Mouse (Mus musculus) forebrain, embryonic 14.5 days (tissue): ENCODE results near the gene Zfp652. TPM values are rescaled to one million over a fixed set of nuclear protein-coding genes. Genes with fewer than 3 reads are reported as not detected.

ENCODE experiments used
- ATAC-seq: fragments of 200-750 bp; cut with Nextera tagmentation; 2 replicates; pipeline ENCODE4 v1.8.0; 2017; ENCODE audit warnings: mild to moderate bottlenecking, moderate library complexity
- DNase-seq: peaks from one replicate; pipeline ENCODE4 v3.0.0-alpha.2; 2015; ENCODE audit warnings: low spot score
- H3K27ac ChIP-seq: fragments of 300-500 bp; sonication (generic); 2 replicates; pipeline ENCODE4 v1.5.1; 2014; ENCODE audit warnings: low read depth, mild to moderate bottlenecking, control low read depth, low read length, moderate library complexity
- H3K27me3 ChIP-seq: fragments of 300-500 bp; sonication (generic); replicated peaks from 2 replicates; pipeline ENCODE4 v1.6.1; 2014; ENCODE audit warnings: low read length, control low read depth, mixed read lengths; ENCODE audit not compliant: control insufficient read depth, insufficient read depth
- H3K36me3 ChIP-seq: fragments of 300-500 bp; sonication (generic); 2 replicates; pipeline ENCODE4 v1.6.1; 2014; ENCODE audit warnings: low read length, control low read depth; ENCODE audit not compliant: control insufficient read depth, insufficient read depth
- H3K4me1 ChIP-seq: fragments of 300-500 bp; sonication (generic); 2 replicates; pipeline ENCODE4 v1.6.1; 2014; ENCODE audit warnings: antibody characterized with exemption, low read length, control low read depth; ENCODE audit not compliant: control insufficient read depth, insufficient read depth
- H3K4me2 ChIP-seq: fragments of 300-500 bp; sonication (generic); 2 replicates; pipeline ENCODE4 v1.6.1; 2014; ENCODE audit warnings: mild to moderate bottlenecking, control low read depth, low read length
- H3K4me3 ChIP-seq: fragments of 300-500 bp; sonication (generic); 2 replicates; pipeline ENCODE4 v1.5.1; 2014; ENCODE audit warnings: low read depth, low read length, control low read depth
- H3K9ac ChIP-seq: fragments of 300-500 bp; sonication (generic); 2 replicates; pipeline ENCODE4 v1.6.1; 2014; ENCODE audit warnings: mild to moderate bottlenecking, low read length, control low read depth, moderate library complexity
- H3K9me3 ChIP-seq: fragments of 300-500 bp; sonication (generic); replicated peaks from 2 replicates; pipeline ENCODE4 v1.6.1; 2016; ENCODE audit warnings: low read length, control low read depth, mixed read lengths; ENCODE audit not compliant: control insufficient read depth
- WGBS: fragments of 180-500 bp; shearing (Covaris S2); extraction: QIAGEN DNeasy Blood & Tissue Kit; methylation state at CpG from one replicate; pipeline ENCODE4 v1.1.7; 2014; 5-methylcytosine and 5-hydroxymethylcytosine counted together
- polyA plus RNA-seq: library from polyadenylated mRNA; unstranded; fragments of >200 nt; fragmentation: Nextera tagmentation; extraction: Ambion mirVana; gene quantifications from 2 replicates; pipeline ENCODE4 v1.2.1, GENCODE M21; 2014

Zfp652 gene
- polyA plus RNA-seq, 1 experiment from 2014 or later: 11.7 TPM

GRCm38 (mm10) chr11:95794201-95794600 lies 81.7 kb downstream of the Zfp652 start:
- DNase-seq: no peak
- Histone ChIP-seq H3K4me1 (peaks cover 4% of the 10 kb centered on the region; the same call in 1 of the 2 replicates), H3K27ac (no peak overlapping the region), H3K4me2 (no peak overlapping the region), H3K9ac (no peak overlapping the region), H3K4me3 (no peak overlapping the region), H3K27me3 (peaks cover 8% of the 10 kb centered on the region; the same call in 1 of the 2 replicates), H3K9me3 (no peaks in the 10 kb centered on the region), H3K36me3 (no peaks in the 10 kb centered on the region)
- WGBS: 83% methylated on average over 5 of the region's 5 CpGs
- no peak for ATAC-seq

- WGBS: 76% methylated on average over 5 of the region's 5 CpGs
Observed at GRCm38 (mm10) chr11:95795582-95795981, 83.1 kb downstream of the Zfp652 start.

GRCm38 (mm10) chr11:95805010-95805409 lies 92.5 kb downstream of the Zfp652 start:
- no peak overlapping the region for H3K4me3 ChIP-seq
- H3K4me1 ChIP-seq: no peaks in the 10 kb centered on the region
- no peaks in the 10 kb centered on the region for H3K27me3 ChIP-seq
- WGBS: 78% methylated on average over 5 of the region's 5 CpGs
- ATAC-seq: no peak
- no peaks in the 10 kb centered on the region for H3K9me3 ChIP-seq
- H3K27ac ChIP-seq: no peak overlapping the region
- no peak for DNase-seq
- H3K4me2 ChIP-seq: no peak overlapping the region
- no peak overlapping the region for H3K9ac ChIP-seq
- no peaks in the 10 kb centered on the region for H3K36me3 ChIP-seq

More at GRCm38 (mm10) chr11:95795582-95795981, 83.1 kb downstream of the Zfp652 start:
- Histone ChIP-seq H3K36me3 (no peaks in the 10 kb centered on the region), H3K4me1 (peaks cover 4% of the 10 kb centered on the region; the same call in 1 of the 2 replicates), H3K4me2 (no peak overlapping the region), H3K4me3 (no peak overlapping the region), H3K27ac (no peak overlapping the region), H3K27me3 (peaks cover 8% of the 10 kb centered on the region; the same call in 1 of the 2 replicates), H3K9me3 (no peaks in the 10 kb centered on the region), H3K9ac (no peak overlapping the region)
- ATAC-seq (no peak), DNase-seq (no peak)

- ATAC-seq: no peak
- H3K4me1 ChIP-seq: no peaks in the 10 kb centered on the region
- H3K4me3 ChIP-seq: no peak overlapping the region
- H3K9ac ChIP-seq: no peak overlapping the region
- no peaks in the 10 kb centered on the region for H3K27me3 ChIP-seq
- no peak overlapping the region for H3K27ac ChIP-seq
- WGBS: 69% methylated on average over 3 of the region's 3 CpGs
- no peaks in the 10 kb centered on the region for H3K36me3 ChIP-seq
- DNase-seq: no peak
- no peaks in the 10 kb centered on the region for H3K9me3 ChIP-seq
- H3K4me2 ChIP-seq: no peak overlapping the region
Observed at GRCm38 (mm10) chr11:95805527-95805926, 93.1 kb downstream of the Zfp652 start.

- ATAC-seq (no peak), DNase-seq (no peak)
- Histone ChIP-seq H3K4me1 (no peaks in the 10 kb centered on the region), H3K4me2 (no peak overlapping the region), H3K9ac (no peak overlapping the region), H3K36me3 (no peaks in the 10 kb centered on the region), H3K27me3 (no peaks in the 10 kb centered on the region), H3K27ac (no peak overlapping the region), H3K9me3 (no peaks in the 10 kb centered on the region), H3K4me3 (no peak overlapping the region)
- WGBS: 93% methylated on average over 5 of the region's 5 CpGs
Observed at GRCm38 (mm10) chr11:95807884-95808283, 95.4 kb downstream of the Zfp652 start.

- 83% methylated on average over 5 of the region's 5 CpGs for WGBS
- Histone ChIP-seq H3K4me1 (no peaks in the 10 kb centered on the region), H3K36me3 (no peaks in the 10 kb centered on the region), H3K4me3 (no peak overlapping the region), H3K27me3 (no peaks in the 10 kb centered on the region), H3K4me2 (no peak overlapping the region), H3K9ac (no peak overlapping the region), H3K9me3 (no peaks in the 10 kb centered on the region), H3K27ac (no peak overlapping the region)
- ATAC-seq (no peak), DNase-seq (no peak)
Observed at GRCm38 (mm10) chr11:95808448-95809011, 96.1 kb downstream of the Zfp652 start.

- WGBS: 20% methylated on average over 5 of the region's 5 CpGs
- Histone ChIP-seq H3K4me2 (no peak overlapping the region), H3K27ac (no peak overlapping the region), H3K4me3 (no peak overlapping the region), H3K9me3 (no peaks in the 10 kb centered on the region), H3K9ac (no peak overlapping the region), H3K4me1 (no peaks in the 10 kb centered on the region), H3K27me3 (no peaks in the 10 kb centered on the region), H3K36me3 (no peaks in the 10 kb centered on the region)
- no peak for ATAC-seq
- DNase-seq: no peak
Observed at GRCm38 (mm10) chr11:95809603-95810002, 97.1 kb downstream of the Zfp652 start.

GRCm38 (mm10) chr11:95810828-95811227 lies 98.4 kb downstream of the Zfp652 start:
- Histone ChIP-seq H3K27me3 (no peaks in the 10 kb centered on the region), H3K9ac (no peak overlapping the region), H3K9me3 (no peaks in the 10 kb centered on the region), H3K4me3 (no peak overlapping the region), H3K27ac (no peak overlapping the region), H3K36me3 (no peaks in the 10 kb centered on the region), H3K4me1 (no peaks in the 10 kb centered on the region), H3K4me2 (no peak overlapping the region)
- DNase-seq (no peak), ATAC-seq (no peak)
- 75% methylated on average over 7 of the region's 7 CpGs for WGBS

GRCm38 (mm10) chr11:95811741-95812140 lies 99.3 kb downstream of the Zfp652 start:
- ATAC-seq: no peak
- H3K36me3 ChIP-seq: no peaks in the 10 kb centered on the region

More at GRCm38 (mm10) chr11:95811741-95812140, 99.3 kb downstream of the Zfp652 start:
- Histone ChIP-seq H3K4me3 (no peak overlapping the region), H3K4me1 (no peaks in the 10 kb centered on the region), H3K27ac (no peak overlapping the region), H3K9ac (no peak overlapping the region), H3K9me3 (no peaks in the 10 kb centered on the region), H3K27me3 (no peaks in the 10 kb centered on the region), H3K4me2 (no peak overlapping the region)
- WGBS: 82% methylated on average over 6 of the region's 6 CpGs
- no peak for DNase-seq
